Mouse (Mus musculus) intestine, embryonic 16.5 days (tissue): ENCODE measurements at regions not wholly inside any gene's neighbourhood (a gene's known extent, or its start where the extent isn't known, plus 50 kb on each side); places are given as distances from the start of the nearest gene placed in this dataset.

Experiments used
- ATAC-seq: fragments of 200-750 bp; cut with Nextera tagmentation; 2 replicates; pipeline ENCODE4 v1.8.0; 2017; ENCODE audit warnings: moderate TSS enrichment, moderate library complexity
- H3K27ac ChIP-seq: fragments of 300-500 bp; sonication (generic); 2 replicates; pipeline ENCODE4 v1.5.1; 2014; ENCODE audit warnings: mild to moderate bottlenecking, low read length
- H3K27me3 ChIP-seq: fragments of 300-500 bp; sonication (generic); replicated peaks from 2 replicates; pipeline ENCODE4 v1.6.1; 2014; ENCODE audit warnings: low read length, control low read depth, mixed read lengths; ENCODE audit not compliant: control insufficient read depth, insufficient read depth
- H3K36me3 ChIP-seq: fragments of 300-500 bp; sonication (generic); 2 replicates; pipeline ENCODE4 v1.6.1; 2014; ENCODE audit warnings: low read length, control low read depth; ENCODE audit not compliant: control insufficient read depth, insufficient read depth
- H3K4me1 ChIP-seq: fragments of 300-500 bp; sonication (generic); 2 replicates; pipeline ENCODE4 v1.6.1; 2014; ENCODE audit warnings: low read length, control low read depth, mixed read lengths; ENCODE audit not compliant: control insufficient read depth, insufficient read depth
- H3K4me2 ChIP-seq: fragments of 300-500 bp; sonication (generic); 2 replicates; pipeline ENCODE4 v1.6.1; 2014; ENCODE audit warnings: low read depth, low read length, control low read depth
- H3K4me3 ChIP-seq: fragments of 300-500 bp; sonication (generic); 2 replicates; pipeline ENCODE4 v1.5.1; 2014; ENCODE audit warnings: mild to moderate bottlenecking, low read length
- H3K9ac ChIP-seq: fragments of 300-500 bp; sonication (generic); 2 replicates; pipeline ENCODE4 v1.6.1; 2014; ENCODE audit warnings: low read depth, low read length
- H3K9me3 ChIP-seq: fragments of 300-500 bp; sonication (generic); 2 replicates; pipeline ENCODE4 v1.6.1; 2016; ENCODE audit warnings: low read length, control low read depth; ENCODE audit not compliant: control insufficient read depth
- WGBS: fragments of 180-500 bp; shearing (Covaris S2); extraction: QIAGEN DNeasy Blood & Tissue Kit; methylation state at CpG from one replicate; pipeline ENCODE4 v1.1.7; 2014; 5-methylcytosine and 5-hydroxymethylcytosine counted together

- H3K4me3 ChIP-seq: no peak overlapping the region
- no peaks in the 10 kb centered on the region for H3K27me3 ChIP-seq
- H3K36me3 ChIP-seq: no peaks in the 10 kb centered on the region
- no peaks in the 10 kb centered on the region for H3K4me1 ChIP-seq
- ATAC-seq: no peak
- no peak overlapping the region for H3K9ac ChIP-seq
- H3K9me3 ChIP-seq: no peaks in the 10 kb centered on the region
- H3K27ac ChIP-seq: no peak overlapping the region
- WGBS: 69% methylated on average over 15 of the region's 15 CpGs
- H3K4me2 ChIP-seq: no peak overlapping the region
Measured at GRCm38 (mm10) chr4:131014301-131015081, 70.3 kb downstream of the Matn1 start.

- Histone ChIP-seq H3K4me3 (no peak overlapping the region), H3K9me3 (no peaks in the 10 kb centered on the region), H3K27me3 (no peaks in the 10 kb centered on the region), H3K4me1 (no peaks in the 10 kb centered on the region), H3K9ac (no peak overlapping the region), H3K36me3 (no peaks in the 10 kb centered on the region), H3K27ac (no peak overlapping the region), H3K4me2 (no peak overlapping the region)
- no peak for ATAC-seq
- WGBS: 53% methylated on average over 2 of the region's 2 CpGs
Measured at GRCm38 (mm10) chr4:131015156-131015555, 71.0 kb downstream of the Matn1 start.

- Histone ChIP-seq H3K4me1 (no peaks in the 10 kb centered on the region), H3K36me3 (no peaks in the 10 kb centered on the region), H3K4me2 (no peak overlapping the region), H3K4me3 (no peak overlapping the region), H3K27me3 (no peaks in the 10 kb centered on the region), H3K27ac (no peak overlapping the region), H3K9ac (no peak overlapping the region), H3K9me3 (no peaks in the 10 kb centered on the region)
- WGBS: 48% methylated on average over 6 of the region's 6 CpGs
- no peak for ATAC-seq
Measured at GRCm38 (mm10) chr4:131023601-131024000, 79.4 kb downstream of the Matn1 start.

GRCm38 (mm10) chr4:131036292-131036691 is 92.1 kb downstream of the Matn1 start:
- 87% methylated on average over 11 of the region's 11 CpGs for WGBS
- no peak overlapping the region for H3K9ac ChIP-seq
- H3K27me3 ChIP-seq: no peaks in the 10 kb centered on the region
- no peak for ATAC-seq
- H3K36me3 ChIP-seq: no peaks in the 10 kb centered on the region
- no peak overlapping the region for H3K4me3 ChIP-seq
- H3K4me1 ChIP-seq: no peaks in the 10 kb centered on the region
- no peak overlapping the region for H3K4me2 ChIP-seq
- no peak overlapping the region for H3K27ac ChIP-seq
- no peaks in the 10 kb centered on the region for H3K9me3 ChIP-seq

GRCm38 (mm10) chr4:131037179-131037578 is 93.0 kb downstream of the Matn1 start:
- Histone ChIP-seq H3K9ac (no peak overlapping the region), H3K36me3 (no peaks in the 10 kb centered on the region), H3K27me3 (no peaks in the 10 kb centered on the region), H3K4me2 (no peak overlapping the region), H3K4me3 (no peak overlapping the region), H3K27ac (no peak overlapping the region), H3K4me1 (no peaks in the 10 kb centered on the region), H3K9me3 (no peaks in the 10 kb centered on the region)
- 11% methylated on average over 6 of the region's 6 CpGs for WGBS
- ATAC-seq: peak; percentile 71

- Histone ChIP-seq H3K4me1 (no peaks in the 10 kb centered on the region), H3K4me2 (no peak overlapping the region), H3K9ac (no peak overlapping the region), H3K36me3 (no peaks in the 10 kb centered on the region), H3K27me3 (no peaks in the 10 kb centered on the region), H3K4me3 (no peak overlapping the region), H3K27ac (no peak overlapping the region), H3K9me3 (no peaks in the 10 kb centered on the region)
- no peak for ATAC-seq
- 77% methylated on average over 3 of the region's 3 CpGs for WGBS
Measured at GRCm38 (mm10) chr4:131039686-131040085, 95.5 kb downstream of the Matn1 start.

GRCm38 (mm10) chr4:131041210-131041609 is 97.0 kb downstream of the Matn1 start:
- 45% methylated on average over 2 of the region's 2 CpGs for WGBS
- H3K36me3 ChIP-seq: no peaks in the 10 kb centered on the region
- H3K4me2 ChIP-seq: no peak overlapping the region
- H3K27me3 ChIP-seq: no peaks in the 10 kb centered on the region
- no peak for ATAC-seq
- H3K4me1 ChIP-seq: no peaks in the 10 kb centered on the region
- no peak overlapping the region for H3K27ac ChIP-seq
- no peak overlapping the region for H3K4me3 ChIP-seq
- no peaks in the 10 kb centered on the region for H3K9me3 ChIP-seq
- H3K9ac ChIP-seq: no peak overlapping the region

- ATAC-seq: no peak
- Histone ChIP-seq H3K4me1 (no peaks in the 10 kb centered on the region), H3K4me2 (no peak overlapping the region), H3K27me3 (no peaks in the 10 kb centered on the region), H3K27ac (no peak overlapping the region), H3K4me3 (no peak overlapping the region), H3K9me3 (no peaks in the 10 kb centered on the region), H3K9ac (no peak overlapping the region), H3K36me3 (no peaks in the 10 kb centered on the region)
- 49% methylated on average over 8 of the region's 8 CpGs for WGBS
Measured at GRCm38 (mm10) chr4:131046101-131046500, 101.9 kb downstream of the Matn1 start.

- Histone ChIP-seq H3K9me3 (no peaks in the 10 kb centered on the region), H3K9ac (no peak overlapping the region), H3K27me3 (no peaks in the 10 kb centered on the region), H3K36me3 (no peaks in the 10 kb centered on the region), H3K27ac (no peak overlapping the region), H3K4me1 (no peaks in the 10 kb centered on the region), H3K4me2 (no peak overlapping the region), H3K4me3 (no peak overlapping the region)
- 58% methylated on average over 12 of the region's 12 CpGs for WGBS
- ATAC-seq: no peak
Measured at GRCm38 (mm10) chr4:131046969-131047650, 102.9 kb downstream of the Matn1 start.
